Mouse (Mus musculus) cerebellum, adult 2 months (tissue): ENCODE measurements around the gene Sqstm1. TPM values are rescaled to one million over a fixed set of nuclear protein-coding genes. Genes with fewer than 3 reads are reported as not detected.
A peak's percentile ranks its signal among the peaks of the same experiment; 100 is the strongest.

Source experiments
- DNase-seq, 2 experiments: peaks; one replicate each; pipeline ENCODE4 v3.0.0; 2021
- H3K27ac ChIP-seq: fragments of 200-500 bp; 2 replicates; pipeline ENCODE4 v1.5.1; 2012; ENCODE audit warnings: low read length, control low read depth, inconsistent platforms; ENCODE audit not compliant: insufficient read depth
- H3K27me3 ChIP-seq: fragments of 200-500 bp; 2 replicates; pipeline ENCODE4 v1.6.1; 2012; ENCODE audit warnings: inconsistent platforms, mild to moderate bottlenecking, low read length, moderate library complexity; ENCODE audit not compliant: control insufficient read depth, insufficient read depth
- H3K4me1 ChIP-seq: fragments of 200-500 bp; 2 replicates; pipeline ENCODE4 v1.6.1; 2011; ENCODE audit warnings: low read length; ENCODE audit not compliant: control insufficient read depth, insufficient read depth
- H3K4me3 ChIP-seq: fragments of 200-500 bp; replicated peaks from 2 replicates; pipeline ENCODE3; 2011; ENCODE audit warnings: mild to moderate bottlenecking, low read depth, low read length, control low read depth; ENCODE audit not compliant: insufficient read depth
- CTCF ChIP-seq: fragments of 200-500 bp; IDR thresholded peaks from 2 replicates; pipeline ENCODE4 v1.5.1; 2011; ENCODE audit warnings: low read depth, mild to moderate bottlenecking, control low read depth, low read length, moderate library complexity, borderline replicate concordance; ENCODE audit not compliant: insufficient read depth
- POLR2A ChIP-seq: fragments of 200-500 bp; IDR thresholded peaks from 2 replicates; pipeline ENCODE4 v1.6.1; 2011; ENCODE audit warnings: low read length, control low read depth, borderline replicate concordance; ENCODE audit not compliant: insufficient read depth
- WGBS: fragments of 180-500 bp; shearing (Covaris S2); methylation state at CpG from one replicate; pipeline ENCODE4 v1.1.7; 2018; 5-methylcytosine and 5-hydroxymethylcytosine counted together
- polyA plus RNA-seq: library from polyadenylated mRNA; depleted of rRNA; stranded (reverse); fragments of >200 nt; gene quantifications from 2 replicates; pipeline ENCODE4 v1.2.3, GENCODE M21; 2012

The Sqstm1 gene
- polyA plus RNA-seq, 1 experiment, result 377 TPM

DNA sequence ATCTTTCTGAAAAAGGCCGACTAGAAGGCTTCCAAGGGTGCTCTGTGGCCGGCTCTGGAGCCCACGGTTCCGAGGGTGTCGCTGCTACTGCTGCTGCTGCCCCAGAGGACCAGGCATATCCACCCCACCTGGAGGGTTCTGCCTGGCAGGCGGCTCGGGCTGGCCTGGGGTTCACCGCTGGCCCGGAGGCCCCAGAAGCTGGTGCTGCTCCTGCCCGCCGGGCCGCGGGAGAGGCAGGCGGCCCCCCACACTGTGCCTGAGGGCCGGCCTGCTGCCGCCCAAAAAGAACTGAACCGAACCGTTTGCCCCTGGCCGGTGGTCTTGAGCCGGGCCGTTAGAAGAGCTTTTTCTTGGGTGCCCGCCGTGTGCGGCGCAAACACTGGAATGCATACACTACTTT is 24.0 kb upstream of the Sqstm1 start:
- TF ChIP-seq CTCF (no peak), POLR2A (no peak)
- H3K4me3 ChIP-seq, result no peak overlapping the region
- DNase-seq, result no peak
- no peaks in the 10 kb centered on the region for H3K27me3 ChIP-seq
- H3K27ac ChIP-seq, result no peak overlapping the region
- 93% methylated on average over 25 of the region's 25 CpGs for WGBS
- H3K4me1 ChIP-seq, result peaks cover 20% of the 10 kb centered on the region

DNA sequence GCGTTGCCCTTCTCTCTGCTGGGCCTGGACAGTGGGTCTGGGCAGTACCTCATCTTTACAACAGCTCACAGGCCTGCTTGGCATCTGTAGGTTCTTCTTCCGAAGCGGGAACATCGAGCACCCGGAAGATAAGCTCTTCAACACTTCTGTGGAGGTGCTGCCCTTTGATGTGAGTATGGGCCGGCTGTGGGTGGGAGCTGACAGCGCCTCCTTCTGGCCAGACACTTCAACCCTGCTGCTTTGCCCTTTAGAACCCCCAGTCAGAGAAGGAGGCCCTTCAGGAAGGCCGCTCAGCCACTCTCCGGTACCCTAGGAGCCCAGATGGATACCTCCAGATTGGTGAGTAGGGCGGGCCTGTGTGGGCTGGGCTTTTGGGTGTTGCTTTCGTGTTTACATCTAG is 23.4 kb upstream of the Sqstm1 start:
- Histone ChIP-seq H3K4me3 (no peak overlapping the region), H3K4me1 (peaks cover 24% of the 10 kb centered on the region), H3K27me3 (no peaks in the 10 kb centered on the region), H3K27ac (no peak overlapping the region)
- no peak for TF ChIP-seq CTCF
- TF ChIP-seq POLR2A, result no peak
- peak in 1 of 2 experiments; percentile 17 for DNase-seq
- WGBS, result 86% methylated on average over 11 of the region's 11 CpGs

DNA sequence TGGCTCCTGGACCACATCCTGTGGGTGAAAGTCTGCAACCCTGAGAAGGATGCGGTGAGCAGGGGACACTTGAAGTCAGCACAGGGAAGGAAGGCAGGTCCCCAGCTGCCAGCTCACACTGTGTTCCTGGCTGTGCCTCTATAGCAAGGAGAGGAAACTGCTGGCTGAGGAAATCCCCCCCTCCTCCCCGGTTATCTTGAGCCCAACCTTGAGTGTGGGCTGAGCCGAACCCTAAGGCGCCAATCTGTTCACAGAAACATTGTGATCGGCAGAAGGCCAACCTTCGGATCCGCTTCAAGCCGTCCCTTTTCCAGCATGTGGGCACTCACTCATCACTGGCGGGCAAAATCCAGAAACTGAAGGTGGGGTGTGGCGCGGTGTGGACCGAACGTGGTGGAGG is 22.4 kb upstream of the Sqstm1 start:
- H3K4me1 ChIP-seq, result peaks cover 33% of the 10 kb centered on the region
- H3K27me3 ChIP-seq, result no peaks in the 10 kb centered on the region
- TF ChIP-seq POLR2A, result no peak
- TF ChIP-seq CTCF, result no peak
- DNase-seq, result no peak
- H3K4me3 ChIP-seq, result no peak overlapping the region
- WGBS, result 81% methylated on average over 13 of the region's 13 CpGs
- no peak overlapping the region for H3K27ac ChIP-seq

DNA sequence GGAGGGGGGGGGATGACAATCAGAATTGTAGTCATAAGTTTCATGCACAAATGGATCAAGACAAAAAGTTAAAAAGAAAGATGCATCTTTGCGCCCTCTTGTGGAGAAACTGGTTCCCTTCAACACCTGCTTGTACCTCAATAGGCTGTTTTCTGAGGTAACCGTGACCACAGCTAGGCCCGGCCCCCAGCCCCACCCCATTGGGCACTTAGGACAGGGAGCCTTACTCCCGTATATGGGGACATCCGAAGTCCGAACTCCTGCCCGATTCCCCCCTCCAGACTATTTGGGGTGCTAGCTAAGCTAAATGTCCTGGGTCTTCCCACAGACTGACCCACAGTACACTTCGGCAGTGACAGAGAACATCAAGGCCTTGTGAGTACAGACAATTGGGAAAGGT is 20.8 kb upstream of the Sqstm1 start:
- Histone ChIP-seq H3K4me3 (no peak overlapping the region), H3K4me1 (peaks cover 40% of the 10 kb centered on the region), H3K27me3 (no peaks in the 10 kb centered on the region), H3K27ac (no peak overlapping the region)
- TF ChIP-seq POLR2A (no peak), CTCF (peak; percentile 57; the same call in 1 of the 2 replicates)
- 23% methylated on average over 8 of the region's 8 CpGs for WGBS
- DNase-seq, result peak; percentile 67 to 72

DNA sequence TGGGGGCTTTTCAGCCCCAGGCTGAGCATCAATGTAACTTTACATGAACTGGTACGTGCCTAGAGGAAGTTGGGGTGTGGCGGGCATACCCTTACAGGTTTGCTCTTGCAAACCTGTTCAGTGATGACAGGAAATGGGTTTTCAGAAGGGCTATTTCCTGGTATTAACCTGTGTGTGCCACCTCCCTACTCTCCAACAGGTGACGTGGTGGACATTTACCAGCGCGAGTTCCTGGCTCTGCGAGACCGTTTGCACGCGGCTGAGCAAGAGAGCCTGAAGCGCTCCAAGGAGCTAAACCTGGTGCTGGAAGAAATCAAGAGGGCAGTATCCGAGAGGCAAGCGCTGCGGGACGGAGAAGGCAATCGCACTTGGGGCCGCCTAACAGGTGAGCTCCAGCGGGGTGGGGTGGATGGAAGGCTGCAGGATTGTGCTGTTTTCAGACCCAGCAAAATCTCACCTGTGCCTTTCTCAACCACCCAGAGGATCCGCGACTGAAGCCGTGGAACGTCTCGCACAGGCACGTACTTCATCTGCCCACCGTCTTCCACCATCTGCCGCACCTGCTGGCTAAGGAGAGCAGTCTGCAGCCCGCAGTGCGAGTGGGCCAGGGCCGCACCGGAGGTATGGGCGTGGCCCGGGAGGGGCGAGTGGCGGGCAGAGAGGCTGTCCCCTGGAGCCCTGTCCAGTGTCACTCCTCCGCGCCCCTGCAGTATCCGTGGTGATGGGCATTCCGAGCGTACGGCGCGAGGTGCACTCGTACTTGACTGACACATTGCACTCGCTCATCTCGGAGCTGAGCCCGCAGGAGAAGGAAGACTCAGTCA is 20.1 kb upstream of the Sqstm1 start:
- Histone ChIP-seq H3K4me3 (no peak overlapping the region), H3K4me1 (peaks cover 34% of the 10 kb centered on the region), H3K27ac (no peak overlapping the region), H3K27me3 (no peaks in the 10 kb centered on the region)
- 40% methylated on average over 45 of the region's 45 CpGs for WGBS
- peak in 1 of 2 experiments; percentile 55 for DNase-seq
- TF ChIP-seq CTCF, result no peak
- no peak for TF ChIP-seq POLR2A

DNA sequence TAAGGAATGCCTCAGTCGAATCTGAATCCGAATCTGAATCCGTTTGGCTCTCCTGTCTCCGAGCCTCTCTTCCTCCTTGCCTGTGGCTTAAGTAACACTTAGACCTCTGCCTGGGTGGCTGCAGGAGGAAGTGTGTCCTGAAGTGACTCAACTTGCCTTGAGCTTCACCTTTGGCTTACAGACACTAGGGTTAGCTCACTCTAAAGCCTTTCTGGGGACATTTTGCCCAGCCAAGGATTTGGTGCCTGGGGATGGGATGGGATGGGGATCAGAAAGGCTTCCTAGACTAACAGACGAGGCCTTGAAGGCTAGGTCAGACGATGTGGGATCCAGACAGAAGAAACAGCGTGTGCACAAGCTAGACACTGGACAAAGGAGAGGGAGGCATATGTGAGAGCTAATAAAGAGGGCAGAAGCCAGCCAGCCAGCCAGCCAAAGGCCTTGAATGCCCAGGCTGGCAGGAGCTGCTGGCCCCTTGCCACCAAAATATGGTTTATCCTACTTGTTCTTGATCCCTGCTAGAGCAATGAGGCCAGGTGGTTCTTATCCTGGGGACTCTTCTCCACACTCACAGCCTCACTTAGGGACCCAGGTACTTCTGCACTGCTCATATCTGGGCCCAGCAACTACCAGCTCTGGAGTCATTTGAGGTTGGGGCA is 18.8 kb upstream of the Sqstm1 start:
- 13% methylated on average over 7 of the region's 7 CpGs for WGBS
- peak overlapping the region; percentile 60 for H3K27ac ChIP-seq
- peaks cover 34% of the 10 kb centered on the region for H3K4me1 ChIP-seq
- no peaks in the 10 kb centered on the region for H3K27me3 ChIP-seq
- peak; percentile 90 to 95 for DNase-seq
- H3K4me3 ChIP-seq, result no peak overlapping the region
- no peak; the same call in 1 of the 2 replicates for TF ChIP-seq POLR2A
- no peak for TF ChIP-seq CTCF

DNA sequence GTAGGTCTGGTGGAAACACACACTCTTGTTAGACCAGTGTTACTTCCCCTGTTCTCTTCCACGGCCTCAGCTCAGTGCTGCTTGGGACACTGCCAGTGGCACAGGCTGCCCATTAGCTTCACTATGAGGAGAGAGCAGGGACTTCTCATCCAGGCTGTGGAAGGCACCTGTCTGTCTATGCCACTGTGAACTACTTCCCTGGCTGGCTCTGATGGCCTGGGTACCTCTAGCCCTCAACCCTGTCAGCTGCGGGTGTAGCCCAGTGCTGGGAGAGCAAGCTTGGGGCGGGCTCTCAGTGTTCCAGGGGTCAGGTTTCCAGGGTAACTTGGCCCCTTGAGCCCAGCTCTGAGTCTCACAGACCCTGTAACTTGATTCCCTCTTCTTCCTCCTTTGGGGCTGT is 18.1 kb upstream of the Sqstm1 start:
- Histone ChIP-seq H3K27ac (peak overlapping the region; percentile 60), H3K4me3 (peak overlapping the region; percentile 23), H3K4me1 (peaks cover 39% of the 10 kb centered on the region), H3K27me3 (no peaks in the 10 kb centered on the region)
- TF ChIP-seq CTCF, result no peak
- no peak for TF ChIP-seq POLR2A
- WGBS, result 24% methylated on average over 3 of the region's 3 CpGs
- peak; percentile 70 to 74 for DNase-seq

DNA sequence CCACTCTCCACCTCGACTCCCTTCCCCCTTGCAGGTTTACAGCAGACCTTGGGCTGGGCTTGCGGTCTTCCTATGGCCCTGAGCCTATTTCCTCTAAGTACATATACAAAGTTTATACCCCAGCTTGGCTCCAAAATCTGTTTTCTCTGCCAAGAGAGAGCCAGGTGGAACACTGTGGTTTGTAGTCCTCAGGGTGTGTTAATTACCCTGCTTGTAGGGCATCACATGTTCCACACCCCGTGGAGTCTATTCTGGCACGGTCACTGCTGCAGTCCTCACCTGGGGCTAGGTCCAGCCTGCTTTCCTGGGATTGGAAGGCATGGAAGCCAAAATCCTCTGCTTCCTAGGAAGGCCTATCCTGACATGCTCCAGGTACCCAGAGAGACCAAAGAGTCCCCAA is 17.1 kb upstream of the Sqstm1 start:
- Histone ChIP-seq H3K4me1 (peaks cover 39% of the 10 kb centered on the region), H3K27me3 (no peaks in the 10 kb centered on the region), H3K4me3 (peak overlapping the region; percentile 21), H3K27ac (peak overlapping the region; percentile 91; the same call in 1 of the 2 replicates)
- no peak for TF ChIP-seq POLR2A
- no peak for TF ChIP-seq CTCF
- 8% methylated on average over 4 of the region's 4 CpGs for WGBS
- peak; percentile 81 to 90 for DNase-seq
